Mouse (Mus musculus): ENCODE measurements at regions not wholly inside any gene's neighbourhood (a gene's known extent, or its start where the extent isn't known, plus 50 kb on each side); places are given as distances from the start of the nearest gene placed in this dataset.

DNA sequence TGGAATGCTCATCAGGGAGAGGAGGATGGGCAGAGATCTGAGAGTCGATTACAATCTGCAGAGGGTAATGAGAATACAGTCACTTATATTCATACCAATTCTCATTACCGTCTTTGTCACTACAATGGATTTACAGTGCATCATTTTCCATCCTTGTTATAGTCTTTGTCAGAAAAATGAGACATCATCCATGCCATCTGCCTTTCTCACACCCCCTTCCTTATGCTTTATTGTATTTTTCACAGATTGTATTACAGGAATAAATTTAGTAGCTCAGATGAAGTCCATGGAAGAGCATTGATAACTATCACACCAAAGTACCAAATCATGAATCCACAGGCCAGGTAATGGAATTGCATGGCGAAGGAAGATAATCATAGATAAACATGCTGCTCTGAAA, 779.5 kb downstream of the Cenpc1 start:
- Histone ChIP-seq H3K9ac (ENCODE audit: low read length) (no peak overlapping the region), H3K27me3 (ENCODE audit: control insufficient read depth, insufficient read depth, low read length) (no peaks in the 10 kb centered on the region), H3K4me1 (replicated peaks; ENCODE audit: control insufficient read depth, insufficient read depth) (no peaks in the 10 kb centered on the region), H3K4me2 (replicated peaks; ENCODE audit: low read depth) (no peak overlapping the region), H3K4me3 (ENCODE audit: low read depth, low read length) (no peak overlapping the region), H3K36me3 (ENCODE audit: control insufficient read depth, insufficient read depth, low read length) (no peaks in the 10 kb centered on the region), H3K27ac (replicated peaks) (no peak overlapping the region), H3K9me3 (ENCODE audit: control insufficient read depth, low read length) (no peaks in the 10 kb centered on the region)
- no peak for DNase-seq (ENCODE audit: low spot score)
- no peak for ATAC-seq (ENCODE audit: low FRiP score, low TSS enrichment)
- TF ChIP-seq EP300 (optimal IDR thresholded peaks at IDR 0.05), result no peak
- TF ChIP-seq CTCF (IDR thresholded peaks at IDR 0.05; ENCODE audit: low read depth), result no peak
- 81% methylated on average over 3 of the region's 3 CpGs for WGBS

DNA sequence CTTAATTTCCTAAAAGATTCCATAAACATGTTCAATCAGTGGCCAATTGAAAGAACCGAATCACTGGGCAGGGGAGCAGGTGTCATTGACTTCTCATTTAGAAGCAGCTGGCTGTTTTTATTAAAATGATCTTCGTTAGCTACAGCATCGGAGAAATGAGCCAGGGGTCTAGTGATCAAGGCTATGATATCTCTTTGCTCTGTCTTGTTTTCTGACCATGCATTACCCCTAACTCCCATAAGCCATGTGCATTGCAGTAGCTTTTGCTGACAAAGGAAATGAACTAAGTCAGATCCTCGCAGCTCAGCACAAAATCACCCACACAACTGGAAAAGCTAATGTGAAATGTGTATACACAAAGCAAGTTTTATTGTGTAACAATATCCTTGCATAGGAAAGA, 816.9 kb downstream of the Cenpc1 start:
- DNase-seq (ENCODE audit: low spot score) (no peak), ATAC-seq (ENCODE audit: low FRiP score, low TSS enrichment) (no peak)
- no peak overlapping the region for H3K4me2 ChIP-seq (replicated peaks; ENCODE audit: low read depth)
- H3K9ac ChIP-seq (ENCODE audit: low read length), result no peak overlapping the region
- TF ChIP-seq EP300 (optimal IDR thresholded peaks at IDR 0.05) (no peak), CTCF (IDR thresholded peaks at IDR 0.05; ENCODE audit: low read depth) (no peak)
- H3K27ac ChIP-seq (replicated peaks), result no peak overlapping the region
- H3K9me3 ChIP-seq (ENCODE audit: control insufficient read depth, low read length), result no peaks in the 10 kb centered on the region
- H3K4me1 ChIP-seq (replicated peaks; ENCODE audit: control insufficient read depth, insufficient read depth), result no peaks in the 10 kb centered on the region
- 60% methylated on average over 4 of the region's 4 CpGs for WGBS
- no peak overlapping the region for H3K4me3 ChIP-seq (ENCODE audit: low read depth, low read length)
- no peaks in the 10 kb centered on the region for H3K36me3 ChIP-seq (ENCODE audit: control insufficient read depth, insufficient read depth, low read length)
- no peaks in the 10 kb centered on the region for H3K27me3 ChIP-seq (ENCODE audit: control insufficient read depth, insufficient read depth, low read length)

DNA sequence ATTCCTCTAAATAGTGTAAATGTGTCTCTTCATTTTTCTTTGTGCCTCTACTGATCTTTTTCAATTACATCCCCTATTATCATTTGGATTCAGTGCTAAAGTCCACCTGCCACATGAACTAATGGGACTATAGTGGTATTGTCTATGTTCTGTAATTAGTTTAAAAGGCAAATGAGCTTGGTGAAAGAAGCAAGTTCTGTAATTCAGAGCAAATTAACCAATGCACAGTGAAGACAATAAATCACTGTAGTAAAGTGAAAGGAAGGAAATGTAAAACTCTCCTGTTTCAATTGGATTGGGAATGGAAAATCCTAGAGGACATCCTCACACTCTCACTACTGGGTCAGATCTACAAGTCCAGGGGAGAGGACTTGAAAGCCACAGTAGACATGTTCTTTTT, 823.2 kb upstream of the Epha5 start:
- H3K9ac ChIP-seq (ENCODE audit: low read length), result no peak overlapping the region
- DNase-seq (ENCODE audit: low spot score) (no peak), ATAC-seq (ENCODE audit: low FRiP score, low TSS enrichment) (no peak)
- H3K27me3 ChIP-seq (ENCODE audit: control insufficient read depth, insufficient read depth, low read length), result no peaks in the 10 kb centered on the region
- no peaks in the 10 kb centered on the region for H3K9me3 ChIP-seq (ENCODE audit: control insufficient read depth, low read length)
- TF ChIP-seq EP300 (optimal IDR thresholded peaks at IDR 0.05), result no peak
- no peak for TF ChIP-seq CTCF (IDR thresholded peaks at IDR 0.05; ENCODE audit: low read depth)
- H3K4me2 ChIP-seq (replicated peaks; ENCODE audit: low read depth), result no peak overlapping the region
- no peak overlapping the region for H3K4me3 ChIP-seq (ENCODE audit: low read depth, low read length)
- no peaks in the 10 kb centered on the region for H3K36me3 ChIP-seq (ENCODE audit: control insufficient read depth, insufficient read depth, low read length)
- H3K4me1 ChIP-seq (replicated peaks; ENCODE audit: control insufficient read depth, insufficient read depth), result no peaks in the 10 kb centered on the region
- H3K27ac ChIP-seq (replicated peaks), result no peak overlapping the region

DNA sequence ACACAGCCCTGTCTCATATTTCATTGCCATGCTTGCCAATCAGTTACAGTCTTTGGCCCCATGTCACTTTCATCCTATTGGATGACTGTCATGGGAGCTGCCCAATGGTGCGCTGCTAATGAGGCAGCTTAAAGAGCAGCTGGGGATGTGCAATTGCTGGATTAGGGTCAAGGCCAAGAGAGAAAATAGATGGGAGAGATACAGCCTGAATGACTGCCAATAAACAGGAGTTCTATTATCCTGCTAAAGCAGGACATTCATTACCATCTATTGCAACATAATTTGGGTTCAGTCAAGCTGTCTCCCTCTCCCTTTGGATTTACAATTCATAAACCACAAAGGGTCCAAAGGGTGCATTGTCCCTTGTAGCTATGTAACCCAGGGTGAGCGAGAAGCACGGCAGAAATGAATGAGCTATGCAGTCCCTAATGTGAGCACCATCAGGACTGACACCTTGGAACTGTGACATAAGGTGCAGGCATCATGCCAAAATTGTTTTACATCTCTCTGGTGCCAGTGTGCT, 822.4 kb upstream of the Epha5 start:
- TF ChIP-seq CTCF (IDR thresholded peaks at IDR 0.05; ENCODE audit: low read depth) (no peak), EP300 (optimal IDR thresholded peaks at IDR 0.05) (no peak)
- no peak overlapping the region for H3K9ac ChIP-seq (ENCODE audit: low read length)
- no peak overlapping the region for H3K4me3 ChIP-seq (ENCODE audit: low read depth, low read length)
- H3K4me2 ChIP-seq (replicated peaks; ENCODE audit: low read depth), result no peak overlapping the region
- whole genome bisulfite sequencing, result 71% methylated on average over 3 of the region's 3 CpGs
- H3K36me3 ChIP-seq (ENCODE audit: control insufficient read depth, insufficient read depth, low read length), result no peaks in the 10 kb centered on the region
- H3K27ac ChIP-seq (replicated peaks), result no peak overlapping the region
- ATAC-seq (ENCODE audit: low FRiP score, low TSS enrichment), result peak; percentile 38; the same call in 1 of the 2 replicates
- no peaks in the 10 kb centered on the region for H3K4me1 ChIP-seq (replicated peaks; ENCODE audit: control insufficient read depth, insufficient read depth)
- no peaks in the 10 kb centered on the region for H3K9me3 ChIP-seq (ENCODE audit: control insufficient read depth, low read length)
- H3K27me3 ChIP-seq (ENCODE audit: control insufficient read depth, insufficient read depth, low read length), result no peaks in the 10 kb centered on the region
- DNase-seq (ENCODE audit: low spot score), result no peak

Data from stomach, postnatal 0 days (tissue).